ENCODE assay signal across 8 mouse cellular contexts in genomic region chr15:12548696-12549095, GRCm38 (mm10).
DNase-seq lines count a peak whose midpoint lies in the region; ATAC-seq lines count a peak whose summit lies in the region.

No protein-coding gene starts in this region.

- DNase-seq in adrenal gland, postnatal 10 days, result peak; percentile 42
- DNase-seq in adrenal gland, adult 18-20 months (ENCODE audit: low spot score in 2 of 2), result no peak
- DNase-seq in neural tube, embryonic 11.5 days (ENCODE audit: low spot score), result no peak
- DNase-seq in neural tube, embryonic 10.5 days (ENCODE audit: extremely low spot score, low spot score), result no peak
- DNase-seq in cerebellum, postnatal 36 days, result no peak

- 43% methylated on average over 4 of the region's 4 CpGs for WGBS in neural tube, embryonic 11.5 days
- 39% methylated on average over 4 of the region's 4 CpGs for WGBS in limb, embryonic 13.5 days
- 34% methylated on average over 4 of the region's 4 CpGs for WGBS in stomach, embryonic 16.5 days

- H3K4me3 ChIP-seq in neural tube, embryonic 11.5 days (ENCODE audit: low read depth, low read length), result no peak overlapping the region; the same call in 1 of the 2 replicates
- peak overlapping the region; percentile 61 for H3K4me3 ChIP-seq in limb, embryonic 13.5 days
- H3K4me3 ChIP-seq in stomach, embryonic 16.5 days (replicated peaks; ENCODE audit: low read length), result peak overlapping the region; percentile 53

- 0 out of 2 replicates have a peak, but pooled peaks cover 3% of the 10 kb centered on the region for H3K27me3 ChIP-seq in neural tube, embryonic 11.5 days (ENCODE audit: control insufficient read depth, insufficient read depth, low read length)
- no peaks in the 10 kb centered on the region for H3K27me3 ChIP-seq in limb, embryonic 13.5 days
- H3K27me3 ChIP-seq in stomach, embryonic 16.5 days (ENCODE audit: control insufficient read depth, insufficient read depth, low read length), result no peaks in the 10 kb centered on the region

- H3K36me3 ChIP-seq in neural tube, embryonic 11.5 days (ENCODE audit: control insufficient read depth, insufficient read depth, low read length), result no peaks in the 10 kb centered on the region
- no peaks in the 10 kb centered on the region for H3K36me3 ChIP-seq in limb, embryonic 13.5 days
- no peaks in the 10 kb centered on the region for H3K36me3 ChIP-seq in stomach, embryonic 16.5 days (ENCODE audit: control insufficient read depth, insufficient read depth, low read length)

- no peak overlapping the region; the same call in 1 of the 2 replicates for H3K9ac ChIP-seq in neural tube, embryonic 11.5 days (ENCODE audit: low read length)
- H3K9ac ChIP-seq in limb, embryonic 13.5 days, result 0 out of 2 replicates have a peak overlapping the region, but pooled peaks have one; percentile 14
- H3K9ac ChIP-seq in stomach, embryonic 16.5 days (ENCODE audit: low read length), result peak overlapping the region; percentile 67

- no peak overlapping the region for H3K27ac ChIP-seq in neural tube, embryonic 11.5 days (ENCODE audit: low read depth, low read length)
- H3K27ac ChIP-seq in limb, embryonic 13.5 days, result 0 out of 2 replicates have a peak overlapping the region, but pooled peaks have one; percentile 61
- H3K27ac ChIP-seq in stomach, embryonic 16.5 days (ENCODE audit: low read length), result peak overlapping the region; percentile 87

- H3K4me2 ChIP-seq in neural tube, embryonic 11.5 days (ENCODE audit: low read depth), result peak overlapping the region; percentile 91
- H3K4me2 ChIP-seq in limb, embryonic 13.5 days (replicated peaks), result peak overlapping the region; percentile 99
- peak overlapping the region; percentile 70 for H3K4me2 ChIP-seq in stomach, embryonic 16.5 days (ENCODE audit: low read depth, low read length)

- no peak for ATAC-seq in neural tube, embryonic 11.5 days (ENCODE audit: insufficient read depth, low FRiP score, low TSS enrichment)
- ATAC-seq in limb, embryonic 13.5 days (ENCODE audit: low FRiP score, low read depth), result no peak
- no peak for ATAC-seq in stomach, embryonic 16.5 days (ENCODE audit: insufficient read depth, low FRiP score)
- no peak for ATAC-seq in CD4-positive, CD25-positive, alpha-beta regulatory T cell, adult 4 months

- peaks cover 3% of the 10 kb centered on the region; the same call in 1 of the 2 replicates for H3K4me1 ChIP-seq in neural tube, embryonic 11.5 days (ENCODE audit: control insufficient read depth, insufficient read depth, low read length)
- H3K4me1 ChIP-seq in limb, embryonic 13.5 days, result peaks cover 65% of the 10 kb centered on the region
- peaks cover 31% of the 10 kb centered on the region for H3K4me1 ChIP-seq in stomach, embryonic 16.5 days (ENCODE audit: control insufficient read depth, insufficient read depth, low read length)

- no peaks in the 10 kb centered on the region for H3K9me3 ChIP-seq in neural tube, embryonic 11.5 days (ENCODE audit: control insufficient read depth, low read length)
- H3K9me3 ChIP-seq in limb, embryonic 13.5 days, result no peaks in the 10 kb centered on the region
- no peaks in the 10 kb centered on the region for H3K9me3 ChIP-seq in stomach, embryonic 16.5 days (replicated peaks; ENCODE audit: control insufficient read depth, low read length)
